Mouse (Mus musculus): Measurements from ENCODE around the gene Vps33b. TPM values are rescaled to one million over a fixed set of nuclear protein-coding genes. Genes with fewer than 3 reads are reported as not detected.

Gene Vps33b
- polyA plus RNA-seq, 1 experiment, result not detected

GRCm38 (mm10) chr7:80336932-80337331 is 67.5 kb downstream of the Vps33b start:
- 92% methylated on average over 3 of the region's 3 CpGs for whole genome bisulfite sequencing
- no peak for TF ChIP-seq CTCF (IDR thresholded peaks at IDR 0.05; ENCODE audit: insufficient read depth, low read depth, low read length)
- no peak for TF ChIP-seq POLR2A (IDR thresholded peaks at IDR 0.05; ENCODE audit: insufficient read depth, low read depth, low read length)
- Histone ChIP-seq H3K4me3 (ENCODE audit: insufficient read depth, low read depth, low read length) (no peak overlapping the region), H3K27ac (ENCODE audit: insufficient read depth, low read depth, low read length) (no peak overlapping the region), H3K4me1 (ENCODE audit: control insufficient read depth, insufficient read depth, low read length) (peaks cover 31% of the 10 kb centered on the region)

- H3K4me3 ChIP-seq (ENCODE audit: insufficient read depth, low read depth, low read length), result peak overlapping the region; percentile 96
- H3K27ac ChIP-seq (ENCODE audit: insufficient read depth, low read depth, low read length), result peak overlapping the region; percentile 9; the same call in 1 of the 2 replicates
- WGBS, result 3% methylated on average over 17 of the region's 17 CpGs
- TF ChIP-seq CTCF (IDR thresholded peaks at IDR 0.05; ENCODE audit: insufficient read depth, low read depth, low read length) (no peak), POLR2A (IDR thresholded peaks at IDR 0.05; ENCODE audit: insufficient read depth, low read depth, low read length) (no peak)
- H3K4me1 ChIP-seq (ENCODE audit: control insufficient read depth, insufficient read depth, low read length), result peaks cover 38% of the 10 kb centered on the region
Measured at GRCm38 (mm10) chr7:80339371-80339770, 69.9 kb downstream of the Vps33b start.

- TF ChIP-seq POLR2A (IDR thresholded peaks at IDR 0.05; ENCODE audit: insufficient read depth, low read depth, low read length) (peak; percentile 76), CTCF (IDR thresholded peaks at IDR 0.05; ENCODE audit: insufficient read depth, low read depth, low read length) (peak; percentile 54; the same call in 1 of the 2 replicates)
- peak overlapping the region; percentile 96 for H3K4me3 ChIP-seq (ENCODE audit: insufficient read depth, low read depth, low read length)
Measured at GRCm38 (mm10) chr7:80339793-80340628, 70.6 kb downstream of the Vps33b start.

GRCm38 (mm10) chr7:80340793-80341192 is 71.3 kb downstream of the Vps33b start, which contains the start of gene Unc45a:
Gene Unc45a, minus strand, starts transcription at chr7:80341005.
- peaks cover 31% of the 10 kb centered on the region for H3K4me1 ChIP-seq (ENCODE audit: control insufficient read depth, insufficient read depth, low read length)
- TF ChIP-seq POLR2A (IDR thresholded peaks at IDR 0.05; ENCODE audit: insufficient read depth, low read depth, low read length) (no peak), CTCF (IDR thresholded peaks at IDR 0.05; ENCODE audit: insufficient read depth, low read depth, low read length) (peak; percentile 66; the same call in 1 of the 2 replicates)
- WGBS, result 2% methylated on average over 11 of the region's 11 CpGs
- peak within 1 kb of the TSS; percentile 96 for H3K4me3 ChIP-seq (ENCODE audit: insufficient read depth, low read depth, low read length)
- H3K27ac ChIP-seq (ENCODE audit: insufficient read depth, low read depth, low read length), result peak within 1 kb of the TSS; percentile 91

More at GRCm38 (mm10) chr7:80339793-80340628, 70.6 kb downstream of the Vps33b start:
- Histone ChIP-seq H3K27ac (ENCODE audit: insufficient read depth, low read depth, low read length) (peak overlapping the region; percentile 91), H3K4me1 (ENCODE audit: control insufficient read depth, insufficient read depth, low read length) (peaks cover 37% of the 10 kb centered on the region)
- under 1% methylated on average over 45 of the region's 45 CpGs for WGBS

Other genes with a start within 250 kb of the Vps33b start
- not detected in 2 replicates for gene Zfp710, start 244.8 kb upstream of the Vps33b start, polyA plus RNA-seq (2012; ENCODE audit: insufficient read depth, insufficient read length, low replicate concordance, missing spikeins)
- not detected in 2 replicates for gene Idh2, start 154.3 kb upstream of the Vps33b start, polyA plus RNA-seq (2012; ENCODE audit: insufficient read depth, insufficient read length, low replicate concordance, missing spikeins)
- gene Sema4b, start 82.8 kb upstream of the Vps33b start, polyA plus RNA-seq (2012; ENCODE audit: insufficient read depth, insufficient read length, low replicate concordance, missing spikeins), result not detected in 2 replicates
- gene Cib1, start 36.8 kb upstream of the Vps33b start, polyA plus RNA-seq (2012; ENCODE audit: insufficient read depth, insufficient read length, low replicate concordance, missing spikeins), result not detected in 2 replicates
- gene Gdpgp1, start 36.8 kb upstream of the Vps33b start, polyA plus RNA-seq (2012; ENCODE audit: insufficient read depth, insufficient read length, low replicate concordance, missing spikeins), result not detected in 2 replicates
- gene Ttll13, start 23.3 kb upstream of the Vps33b start, polyA plus RNA-seq (2012; ENCODE audit: insufficient read depth, insufficient read length, low replicate concordance, missing spikeins), result not detected in 2 replicates
- not detected in 2 replicates for gene Ngrn, start 8.4 kb upstream of the Vps33b start, polyA plus RNA-seq (2012; ENCODE audit: insufficient read depth, insufficient read length, low replicate concordance, missing spikeins)
- gene Prc1, start 24.8 kb downstream of the Vps33b start, polyA plus RNA-seq (2012; ENCODE audit: insufficient read depth, insufficient read length, low replicate concordance, missing spikeins), result not detected in 2 replicates
- not detected in 2 replicates for gene Rccd1, start 54.8 kb downstream of the Vps33b start, polyA plus RNA-seq (2012; ENCODE audit: insufficient read depth, insufficient read length, low replicate concordance, missing spikeins)
- not detected in 2 replicates for gene Unc45a, start 71.4 kb downstream of the Vps33b start, polyA plus RNA-seq (2012; ENCODE audit: insufficient read depth, insufficient read length, low replicate concordance, missing spikeins)
- not detected in 2 replicates for gene Hddc3, start 73.5 kb downstream of the Vps33b start, polyA plus RNA-seq (2012; ENCODE audit: insufficient read depth, insufficient read length, low replicate concordance, missing spikeins)
- gene Man2a2, start 101.7 kb downstream of the Vps33b start, polyA plus RNA-seq (2012; ENCODE audit: insufficient read depth, insufficient read length, low replicate concordance, missing spikeins), result 117 and 148 TPM in 2 replicates
- not detected in 2 replicates for gene Fes, start 118.3 kb downstream of the Vps33b start, polyA plus RNA-seq (2012; ENCODE audit: insufficient read depth, insufficient read length, low replicate concordance, missing spikeins)
- not detected in 2 replicates for gene Furin, start 135.8 kb downstream of the Vps33b start, polyA plus RNA-seq (2012; ENCODE audit: insufficient read depth, insufficient read length, low replicate concordance, missing spikeins)